Mouse (Mus musculus): ENCODE data around the gene Olfr393. TPM values are rescaled to one million over a fixed set of nuclear protein-coding genes. Genes with fewer than 3 reads are reported as not detected.

Olfr393 gene
- not detected in 2 replicates for polyA plus RNA-seq (2011; ENCODE audit: insufficient read length, low read depth, missing spikeins)

- Histone ChIP-seq H3K4me3 (ENCODE audit: insufficient read depth, low read length) (no peak within 1 kb of the TSS), H3K4me1 (ENCODE audit: control insufficient read depth, insufficient read depth, low read length) (no peaks in the 10 kb centered on the region), H3K27ac (ENCODE audit: insufficient read depth, low read length) (no peak within 1 kb of the TSS)
- no peak for TF ChIP-seq CTCF (IDR thresholded peaks at IDR 0.05; ENCODE audit: borderline replicate concordance, insufficient read depth, low read length)
- no peak for TF ChIP-seq POLR2A (IDR thresholded peaks at IDR 0.05; ENCODE audit: low read depth, low read length)
Measured at GRCm38 (mm10) chr11:73851354-73851753, at the start of gene Olfr393. Olfr393 (minus strand) TSS chr11:73851454.

GRCm38 (mm10) chr11:73890671-73891070, 39.4 kb upstream of the Olfr393 start, which contains the start of gene Olfr394:
Olfr394 (minus strand) TSS chr11:73890771.
- Histone ChIP-seq H3K4me3 (ENCODE audit: insufficient read depth, low read length) (no peak within 1 kb of the TSS), H3K27ac (ENCODE audit: insufficient read depth, low read length) (no peak within 1 kb of the TSS), H3K4me1 (ENCODE audit: control insufficient read depth, insufficient read depth, low read length) (no peaks in the 10 kb centered on the region)
- TF ChIP-seq CTCF (IDR thresholded peaks at IDR 0.05; ENCODE audit: borderline replicate concordance, insufficient read depth, low read length) (no peak), POLR2A (IDR thresholded peaks at IDR 0.05; ENCODE audit: low read depth, low read length) (no peak)

- Histone ChIP-seq H3K4me1 (ENCODE audit: control insufficient read depth, insufficient read depth, low read length) (no peaks in the 10 kb centered on the region), H3K4me3 (ENCODE audit: insufficient read depth, low read length) (no peak within 1 kb of the TSS), H3K27ac (ENCODE audit: insufficient read depth, low read length) (no peak within 1 kb of the TSS)
- TF ChIP-seq CTCF (IDR thresholded peaks at IDR 0.05; ENCODE audit: borderline replicate concordance, insufficient read depth, low read length), result no peak
- no peak for TF ChIP-seq POLR2A (IDR thresholded peaks at IDR 0.05; ENCODE audit: low read depth, low read length)
Measured at GRCm38 (mm10) chr11:73816949-73817348, 34.3 kb downstream of the Olfr393 start, which contains the start of gene Olfr392. Olfr392 (minus strand) TSS chr11:73817049.

- H3K27ac ChIP-seq (ENCODE audit: insufficient read depth, low read length), result no peak within 1 kb of the TSS
- no peaks in the 10 kb centered on the region for H3K4me1 ChIP-seq (ENCODE audit: control insufficient read depth, insufficient read depth, low read length)
- no peak for TF ChIP-seq CTCF (IDR thresholded peaks at IDR 0.05; ENCODE audit: borderline replicate concordance, insufficient read depth, low read length)
- no peak for TF ChIP-seq POLR2A (IDR thresholded peaks at IDR 0.05; ENCODE audit: low read depth, low read length)
- H3K4me3 ChIP-seq (ENCODE audit: insufficient read depth, low read length), result no peak within 1 kb of the TSS
Measured at GRCm38 (mm10) chr11:73802952-73803351, 48.3 kb downstream of the Olfr393 start, which contains the start of gene Olfr391-ps. Olfr391-ps (minus strand) TSS chr11:73803052.

Other genes starting within 250 kb of the Olfr393 start
- gene Zfp735, start 162.7 kb downstream of the Olfr393 start, polyA plus RNA-seq (2011; ENCODE audit: insufficient read length, low read depth, missing spikeins), result not detected in 2 replicates
- gene Olfr389, start 70.7 kb downstream of the Olfr393 start, polyA plus RNA-seq (2011; ENCODE audit: insufficient read length, low read depth, missing spikeins), result not detected in 2 replicates
- not detected in 2 replicates for gene Olfr390, start 68.5 kb downstream of the Olfr393 start, polyA plus RNA-seq (2011; ENCODE audit: insufficient read length, low read depth, missing spikeins)
- gene Olfr391-ps, start 48.4 kb downstream of the Olfr393 start, polyA plus RNA-seq (2011; ENCODE audit: insufficient read length, low read depth, missing spikeins), result not detected in 2 replicates
- not detected in 2 replicates for gene Olfr392, start 34.4 kb downstream of the Olfr393 start, polyA plus RNA-seq (2011; ENCODE audit: insufficient read length, low read depth, missing spikeins)
- gene Olfr394, start 39.3 kb upstream of the Olfr393 start, polyA plus RNA-seq (2011; ENCODE audit: insufficient read length, low read depth, missing spikeins), result not detected in 2 replicates
- gene Olfr395, start 57.8 kb upstream of the Olfr393 start, polyA plus RNA-seq (2011; ENCODE audit: insufficient read length, low read depth, missing spikeins), result not detected in 2 replicates
- gene Olfr23, start 85.2 kb upstream of the Olfr393 start, polyA plus RNA-seq (2011; ENCODE audit: insufficient read length, low read depth, missing spikeins), result not detected in 2 replicates
- gene Olfr397, start 109.4 kb upstream of the Olfr393 start, polyA plus RNA-seq (2011; ENCODE audit: insufficient read length, low read depth, missing spikeins), result not detected in 2 replicates
- not detected in 2 replicates for gene Olfr398, start 139.0 kb upstream of the Olfr393 start, polyA plus RNA-seq (2011; ENCODE audit: insufficient read length, low read depth, missing spikeins)
- not detected in 2 replicates for gene Olfr139, start 205.1 kb upstream of the Olfr393 start, polyA plus RNA-seq (2011; ENCODE audit: insufficient read length, low read depth, missing spikeins)
- gene Olfr399, start 205.2 kb upstream of the Olfr393 start, polyA plus RNA-seq (2011; ENCODE audit: insufficient read length, low read depth, missing spikeins), result not detected in 2 replicates
- gene Zfp616, start 218.5 kb upstream of the Olfr393 start, polyA plus RNA-seq (2011; ENCODE audit: insufficient read length, low read depth, missing spikeins), result not detected in 2 replicates

All from embryonic fibroblast, embryonic 13.5 days (primary cell).